Mouse (Mus musculus): ENCODE measurements around the gene Dlx5. TPM values are rescaled to one million over a fixed set of nuclear protein-coding genes. Genes with fewer than 3 reads are reported as not detected.
A peak's percentile ranks its signal among the peaks of the same experiment; 100 is the strongest.

Gene Dlx5
- polyA plus RNA-seq, 1 experiment from 2014 or later = 3.9 TPM

GRCm38 (mm10) chr6:6862611-6863010 lies 19.3 kb downstream of the Dlx5 start:
- H3K4me3 ChIP-seq (replicated peaks; ENCODE audit: low read length) = peak overlapping the region; percentile 41
- no peaks in the 10 kb centered on the region for H3K9me3 ChIP-seq (replicated peaks; ENCODE audit: control insufficient read depth, low read length)
- H3K27me3 ChIP-seq (ENCODE audit: control insufficient read depth, insufficient read depth, low read length) = peaks cover 89% of the 10 kb centered on the region
- peak overlapping the region; percentile 65 for H3K4me2 ChIP-seq (ENCODE audit: low read depth, low read length)
- H3K4me1 ChIP-seq (ENCODE audit: control insufficient read depth, insufficient read depth, low read length) = peaks cover 13% of the 10 kb centered on the region
- H3K9ac ChIP-seq (ENCODE audit: low read length) = no peak overlapping the region
- H3K27ac ChIP-seq (ENCODE audit: low read length) = no peak overlapping the region
- peak; percentile 57; the same call in 1 of the 2 replicates for ATAC-seq (ENCODE audit: insufficient read depth, low FRiP score)
- H3K36me3 ChIP-seq (ENCODE audit: control insufficient read depth, insufficient read depth, low read length) = no peaks in the 10 kb centered on the region
- under 1% methylated on average over 23 of the region's 23 CpGs for WGBS

GRCm38 (mm10) chr6:6861798-6862428 lies 20.0 kb downstream of the Dlx5 start:
- ATAC-seq (ENCODE audit: insufficient read depth, low FRiP score) = no peak
- Histone ChIP-seq H3K4me1 (ENCODE audit: control insufficient read depth, insufficient read depth, low read length) (peaks cover 13% of the 10 kb centered on the region), H3K9me3 (replicated peaks; ENCODE audit: control insufficient read depth, low read length) (no peaks in the 10 kb centered on the region), H3K4me3 (replicated peaks; ENCODE audit: low read length) (peak overlapping the region; percentile 41; the same call in 1 of the 2 replicates), H3K27ac (ENCODE audit: low read length) (no peak overlapping the region), H3K9ac (ENCODE audit: low read length) (no peak overlapping the region), H3K36me3 (ENCODE audit: control insufficient read depth, insufficient read depth, low read length) (no peaks in the 10 kb centered on the region), H3K4me2 (ENCODE audit: low read depth, low read length) (no peak overlapping the region), H3K27me3 (ENCODE audit: control insufficient read depth, insufficient read depth, low read length) (peaks cover 90% of the 10 kb centered on the region)
- 6% methylated on average over 11 of the region's 11 CpGs for WGBS

DNA sequence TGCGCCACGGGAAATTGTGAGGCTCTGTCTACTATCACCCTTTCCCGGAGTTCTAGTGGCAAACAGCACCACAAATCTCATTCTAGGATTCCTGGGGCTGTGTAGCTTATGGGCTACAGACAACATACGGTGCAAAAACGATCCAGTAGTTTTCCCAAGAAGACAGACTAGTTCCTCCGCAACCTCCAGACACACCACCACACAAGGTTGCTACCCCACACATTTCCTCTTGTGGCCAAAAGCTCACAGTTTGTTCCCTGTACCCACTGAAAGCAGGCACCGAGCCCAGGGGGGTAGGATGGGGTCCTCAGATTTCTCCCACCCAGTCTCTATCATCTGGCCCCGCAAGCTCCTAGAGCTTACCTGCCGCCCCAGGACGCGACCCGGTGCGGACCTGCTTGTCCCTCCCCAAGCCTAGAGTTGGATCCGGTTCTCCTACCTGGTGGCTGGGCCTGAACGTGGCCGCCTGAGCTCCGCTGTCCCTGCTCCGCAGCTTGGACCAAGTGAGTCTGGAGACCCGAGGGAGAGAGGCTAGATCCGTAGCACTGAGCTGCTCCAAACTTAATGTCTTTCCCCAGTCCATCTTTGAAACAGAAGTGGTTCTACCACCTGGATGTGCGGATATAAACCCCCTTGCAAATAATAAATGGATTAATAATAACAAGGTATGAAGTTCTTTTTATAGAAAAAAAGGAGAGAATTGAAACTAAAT lies 20.6 kb downstream of the Dlx5 start:
- Histone ChIP-seq H3K9ac (ENCODE audit: low read length) (no peak overlapping the region), H3K4me3 (replicated peaks; ENCODE audit: low read length) (no peak overlapping the region), H3K27me3 (ENCODE audit: control insufficient read depth, insufficient read depth, low read length) (peaks cover 91% of the 10 kb centered on the region), H3K27ac (ENCODE audit: low read length) (no peak overlapping the region), H3K36me3 (ENCODE audit: control insufficient read depth, insufficient read depth, low read length) (no peaks in the 10 kb centered on the region), H3K4me2 (ENCODE audit: low read depth, low read length) (no peak overlapping the region), H3K9me3 (replicated peaks; ENCODE audit: control insufficient read depth, low read length) (no peaks in the 10 kb centered on the region), H3K4me1 (ENCODE audit: control insufficient read depth, insufficient read depth, low read length) (peaks cover 13% of the 10 kb centered on the region)
- WGBS = 2% methylated on average over 21 of the region's 21 CpGs
- no peak for ATAC-seq (ENCODE audit: insufficient read depth, low FRiP score)

DNA sequence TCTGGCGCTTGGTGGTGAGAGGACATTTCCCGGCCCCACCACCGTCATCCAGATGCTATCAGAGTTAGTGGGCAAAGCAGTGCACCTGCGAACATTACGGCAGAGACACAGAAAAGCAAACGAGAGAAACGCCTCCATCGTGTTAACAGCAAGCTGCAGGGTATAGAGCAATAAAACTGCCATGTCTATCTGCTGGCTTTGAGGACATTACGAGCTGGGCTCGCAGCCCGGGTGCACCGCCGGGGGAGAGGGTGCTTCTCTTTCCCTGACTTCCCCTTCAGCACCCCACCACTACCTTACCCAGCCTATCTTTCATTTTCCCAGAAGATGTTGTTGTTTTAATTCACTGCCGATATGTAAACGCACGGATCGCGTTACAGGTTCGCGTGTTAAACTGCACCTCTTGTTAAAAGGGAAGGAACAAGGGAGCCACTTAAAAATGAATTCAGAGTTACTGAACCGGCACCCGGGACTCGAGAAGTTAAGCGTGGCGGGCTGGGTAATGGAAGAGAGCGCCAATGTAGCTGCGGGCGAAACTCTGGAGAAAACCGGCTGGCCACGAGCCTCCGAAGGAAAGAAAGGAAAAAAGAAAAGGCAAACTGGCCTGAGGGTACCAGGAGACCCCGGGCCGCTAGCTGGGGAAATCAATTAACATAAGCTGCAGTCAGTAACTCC lies 21.3 kb downstream of the Dlx5 start:
- H3K36me3 ChIP-seq (ENCODE audit: control insufficient read depth, insufficient read depth, low read length) = no peaks in the 10 kb centered on the region
- peaks cover 91% of the 10 kb centered on the region for H3K27me3 ChIP-seq (ENCODE audit: control insufficient read depth, insufficient read depth, low read length)
- H3K9me3 ChIP-seq (replicated peaks; ENCODE audit: control insufficient read depth, low read length) = no peaks in the 10 kb centered on the region
- H3K4me1 ChIP-seq (ENCODE audit: control insufficient read depth, insufficient read depth, low read length) = peaks cover 13% of the 10 kb centered on the region
- under 1% methylated on average over 33 of the region's 33 CpGs for WGBS
- no peak overlapping the region for H3K4me3 ChIP-seq (replicated peaks; ENCODE audit: low read length)
- H3K27ac ChIP-seq (ENCODE audit: low read length) = no peak overlapping the region
- ATAC-seq (ENCODE audit: insufficient read depth, low FRiP score) = no peak
- H3K9ac ChIP-seq (ENCODE audit: low read length) = no peak overlapping the region
- H3K4me2 ChIP-seq (ENCODE audit: low read depth, low read length) = no peak overlapping the region

GRCm38 (mm10) chr6:6859950-6860410 lies 21.9 kb downstream of the Dlx5 start:
- Histone ChIP-seq H3K9ac (ENCODE audit: low read length) (no peak overlapping the region), H3K4me1 (ENCODE audit: control insufficient read depth, insufficient read depth, low read length) (peaks cover 13% of the 10 kb centered on the region), H3K36me3 (ENCODE audit: control insufficient read depth, insufficient read depth, low read length) (no peaks in the 10 kb centered on the region), H3K4me3 (replicated peaks; ENCODE audit: low read length) (no peak overlapping the region), H3K4me2 (ENCODE audit: low read depth, low read length) (no peak overlapping the region), H3K9me3 (replicated peaks; ENCODE audit: control insufficient read depth, low read length) (no peaks in the 10 kb centered on the region), H3K27ac (ENCODE audit: low read length) (no peak overlapping the region), H3K27me3 (ENCODE audit: control insufficient read depth, insufficient read depth, low read length) (peaks cover 91% of the 10 kb centered on the region)
- no peak for ATAC-seq (ENCODE audit: insufficient read depth, low FRiP score)
- 2% methylated on average over 21 of the region's 21 CpGs for WGBS

DNA sequence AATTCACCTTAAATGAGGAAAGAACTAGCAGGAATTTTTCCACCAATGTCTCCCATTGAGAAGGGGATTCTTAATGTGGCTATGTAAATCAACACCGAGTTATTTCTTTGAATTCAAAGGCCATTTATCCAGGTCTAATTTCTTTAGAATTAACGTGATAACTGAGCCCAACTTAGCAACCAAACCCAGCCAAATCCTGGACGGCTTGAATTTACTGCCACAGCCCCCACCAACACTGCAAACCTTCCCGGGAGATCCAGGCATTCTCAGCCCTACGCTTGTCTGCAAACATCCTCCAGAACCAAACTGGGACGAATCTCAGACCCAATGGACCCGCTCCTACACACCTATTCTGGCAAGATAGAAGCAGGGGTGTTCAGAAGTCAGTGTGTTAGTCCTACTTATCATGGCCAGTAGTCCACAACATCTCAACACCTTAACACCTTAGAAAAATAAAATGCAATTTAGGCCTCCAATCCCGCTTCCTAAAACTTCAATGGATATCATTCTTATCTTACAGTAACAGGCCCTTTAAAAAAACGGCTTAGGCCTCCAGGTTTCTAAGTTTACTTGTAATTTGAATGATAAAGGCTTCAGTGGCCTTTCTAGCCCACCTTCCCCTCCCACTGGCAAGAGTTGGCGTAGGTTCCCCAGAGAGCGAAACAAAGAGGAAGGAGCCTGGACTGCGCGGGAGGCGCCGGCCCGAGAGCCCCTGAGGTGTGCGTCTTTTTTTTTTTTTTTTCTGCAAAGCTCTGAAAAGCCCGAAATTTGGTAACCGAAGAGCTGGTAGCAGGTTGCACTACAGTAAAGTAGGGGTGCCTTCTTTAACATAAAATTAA lies 22.6 kb downstream of the Dlx5 start:
- no peak overlapping the region for H3K4me3 ChIP-seq (replicated peaks; ENCODE audit: low read length)
- no peak overlapping the region for H3K4me2 ChIP-seq (ENCODE audit: low read depth, low read length)
- 2% methylated on average over 19 of the region's 19 CpGs for WGBS

GRCm38 (mm10) chr6:6858571-6858970 lies 23.3 kb downstream of the Dlx5 start:
- no peaks in the 10 kb centered on the region for H3K36me3 ChIP-seq (ENCODE audit: control insufficient read depth, insufficient read depth, low read length)
- no peak overlapping the region for H3K4me2 ChIP-seq (ENCODE audit: low read depth, low read length)
- H3K4me3 ChIP-seq (replicated peaks; ENCODE audit: low read length) = no peak overlapping the region
- no peak for ATAC-seq (ENCODE audit: insufficient read depth, low FRiP score)
- H3K27me3 ChIP-seq (ENCODE audit: control insufficient read depth, insufficient read depth, low read length) = peaks cover 90% of the 10 kb centered on the region
- no peaks in the 10 kb centered on the region for H3K9me3 ChIP-seq (replicated peaks; ENCODE audit: control insufficient read depth, low read length)
- WGBS = 0% methylated on average over 1 of the region's 1 CpGs
- H3K4me1 ChIP-seq (ENCODE audit: control insufficient read depth, insufficient read depth, low read length) = peaks cover 11% of the 10 kb centered on the region
- no peak overlapping the region for H3K9ac ChIP-seq (ENCODE audit: low read length)
- H3K27ac ChIP-seq (ENCODE audit: low read length) = no peak overlapping the region

More for the DNA sequence above, 22.6 kb downstream of the Dlx5 start:
- Histone ChIP-seq H3K27me3 (ENCODE audit: control insufficient read depth, insufficient read depth, low read length) (peaks cover 91% of the 10 kb centered on the region), H3K9me3 (replicated peaks; ENCODE audit: control insufficient read depth, low read length) (no peaks in the 10 kb centered on the region), H3K36me3 (ENCODE audit: control insufficient read depth, insufficient read depth, low read length) (no peaks in the 10 kb centered on the region), H3K9ac (ENCODE audit: low read length) (no peak overlapping the region), H3K4me1 (ENCODE audit: control insufficient read depth, insufficient read depth, low read length) (peaks cover 13% of the 10 kb centered on the region), H3K27ac (ENCODE audit: low read length) (no peak overlapping the region)
- no peak for ATAC-seq (ENCODE audit: insufficient read depth, low FRiP score)

DNA sequence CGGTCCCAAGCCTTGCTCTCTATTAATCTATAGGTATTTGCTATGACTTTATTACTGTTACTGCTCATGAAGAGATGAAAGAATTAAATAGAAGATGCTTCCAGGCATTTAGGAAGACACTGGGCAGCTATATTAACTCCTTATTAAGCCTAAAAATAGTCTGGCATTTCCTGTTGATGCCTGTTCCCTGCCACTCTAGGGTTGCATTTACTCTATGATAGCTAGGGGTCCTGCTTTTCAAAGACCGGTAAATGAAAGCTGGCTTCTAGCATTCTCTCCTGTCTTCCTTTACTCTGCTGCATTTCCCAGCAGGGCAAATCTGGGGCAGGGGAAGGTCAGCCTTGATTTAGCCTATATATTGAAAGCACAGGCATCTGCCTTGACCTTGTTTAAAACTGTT lies 24.1 kb downstream of the Dlx5 start:
- no peak overlapping the region for H3K4me3 ChIP-seq (replicated peaks; ENCODE audit: low read length)
- 16% methylated on average over 2 of the region's 2 CpGs for WGBS
- ATAC-seq (ENCODE audit: insufficient read depth, low FRiP score) = no peak
- no peaks in the 10 kb centered on the region for H3K36me3 ChIP-seq (ENCODE audit: control insufficient read depth, insufficient read depth, low read length)
- H3K27me3 ChIP-seq (ENCODE audit: control insufficient read depth, insufficient read depth, low read length) = peaks cover 90% of the 10 kb centered on the region
- peaks cover 3% of the 10 kb centered on the region; the same call in 1 of the 2 replicates for H3K4me1 ChIP-seq (ENCODE audit: control insufficient read depth, insufficient read depth, low read length)
- H3K9ac ChIP-seq (ENCODE audit: low read length) = no peak overlapping the region
- no peak overlapping the region for H3K27ac ChIP-seq (ENCODE audit: low read length)
- H3K9me3 ChIP-seq (replicated peaks; ENCODE audit: control insufficient read depth, low read length) = no peaks in the 10 kb centered on the region
- H3K4me2 ChIP-seq (ENCODE audit: low read depth, low read length) = no peak overlapping the region

Measured in stomach, embryonic 16.5 days (tissue).